Mouse (Mus musculus) CD4-positive, CD25-positive, alpha-beta regulatory T cell, adult 2 months (primary cell): ENCODE measurements around the gene Cdca5.

Source experiments
- DNase-seq: peaks from one replicate; pipeline ENCODE4 v3.0.0-alpha.2; 2012; ENCODE audit warnings: low read depth, low spot score

Gene Cdca5

GRCm38 (mm10) chr19:6084478-6085248 lies at the start of gene Cdca5, which contains the start of gene Zfpl1:
Cdca5 (plus strand) TSS chr19:6084983.
Zfpl1 (minus strand) TSS chr19:6084956.
- DNase-seq = peak; percentile 99

GRCm38 (mm10) chr19:6035966-6036585 lies 48.7 kb upstream of the Cdca5 start:
- DNase-seq = no peak

GRCm38 (mm10) chr19:6037695-6038094 lies 47.1 kb upstream of the Cdca5 start:
- no peak for DNase-seq

GRCm38 (mm10) chr19:6038326-6038725 lies 46.5 kb upstream of the Cdca5 start:
- no peak for DNase-seq

- no peak for DNase-seq
Observed at GRCm38 (mm10) chr19:6040002-6040401, 44.8 kb upstream of the Cdca5 start.

GRCm38 (mm10) chr19:6042293-6042692 lies 42.5 kb upstream of the Cdca5 start:
- no peak for DNase-seq

- DNase-seq = peak; percentile 70
Observed at GRCm38 (mm10) chr19:6044102-6044501, 40.7 kb upstream of the Cdca5 start.

GRCm38 (mm10) chr19:6045366-6046293 lies 39.2 kb upstream of the Cdca5 start:
- DNase-seq = peak; percentile 77

- DNase-seq = peak; percentile 94
Observed at GRCm38 (mm10) chr19:6046294-6047153, 38.3 kb upstream of the Cdca5 start, which contains the start of gene Syvn1. Syvn1 (plus strand) TSS chr19:6046576.

GRCm38 (mm10) chr19:6047154-6047898 lies 37.5 kb upstream of the Cdca5 start:
- DNase-seq = no peak

- DNase-seq = no peak
Observed at GRCm38 (mm10) chr19:6047899-6048166, 37.0 kb upstream of the Cdca5 start.

GRCm38 (mm10) chr19:6048681-6049410 lies 35.9 kb upstream of the Cdca5 start:
- peak; percentile 5 for DNase-seq

- DNase-seq = peak; percentile 5
Observed at GRCm38 (mm10) chr19:6052516-6052915, 32.3 kb upstream of the Cdca5 start.

- DNase-seq = no peak
Observed at GRCm38 (mm10) chr19:6054296-6054695, 30.5 kb upstream of the Cdca5 start.

- no peak for DNase-seq
Observed at GRCm38 (mm10) chr19:6056696-6057095, 28.1 kb upstream of the Cdca5 start.

- DNase-seq = peak; percentile 100
Observed at GRCm38 (mm10) chr19:6057313-6058096, 27.3 kb upstream of the Cdca5 start, which contains the start of the genes Mrpl49 and Fau. Mrpl49 (minus strand) TSS chr19:6057785. Fau (plus strand) TSS chr19:6057844.

- no peak for DNase-seq
Observed at GRCm38 (mm10) chr19:6058513-6058912, 26.3 kb upstream of the Cdca5 start.

- no peak for DNase-seq
Observed at GRCm38 (mm10) chr19:6058966-6059365, 25.8 kb upstream of the Cdca5 start.

- DNase-seq = peak; percentile 96
Observed at GRCm38 (mm10) chr19:6061021-6061533, 23.7 kb upstream of the Cdca5 start, which contains the start of gene Znhit2. Znhit2 (plus strand) TSS chr19:6061192.
